Mouse (Mus musculus) hindbrain, embryonic 16.5 days (tissue): Measurements from ENCODE around the gene Gm10073. TPM values are rescaled to one million over a fixed set of nuclear protein-coding genes. Genes with fewer than 3 reads are reported as not detected.
A peak's percentile ranks its signal among the peaks of the same experiment; 100 is the strongest.

Experiments
- ATAC-seq: fragments of 200-750 bp; cut with Nextera tagmentation; 2 replicates; pipeline ENCODE4 v1.8.0; 2017; ENCODE audit warnings: moderate TSS enrichment, moderate library complexity
- H3K27ac ChIP-seq: fragments of 300-500 bp; sonication (generic); 2 replicates; pipeline ENCODE4 v1.5.1; 2014; ENCODE audit warnings: low read depth, mild to moderate bottlenecking, control low read depth, low read length, moderate library complexity
- H3K27me3 ChIP-seq: fragments of 300-500 bp; sonication (generic); replicated peaks from 2 replicates; pipeline ENCODE4 v1.6.1; 2014; ENCODE audit warnings: low read length; ENCODE audit not compliant: control insufficient read depth, insufficient read depth
- H3K36me3 ChIP-seq: fragments of 300-500 bp; sonication (generic); 2 replicates; pipeline ENCODE4 v1.6.1; 2014; ENCODE audit warnings: mild to moderate bottlenecking, low read length, moderate library complexity, mixed read lengths; ENCODE audit not compliant: control insufficient read depth, insufficient read depth
- H3K4me1 ChIP-seq: fragments of 300-500 bp; sonication (generic); 2 replicates; pipeline ENCODE4 v1.6.1; 2014; ENCODE audit warnings: low read depth, low read length; ENCODE audit not compliant: control insufficient read depth, insufficient read depth
- H3K4me2 ChIP-seq: fragments of 300-500 bp; sonication (generic); 2 replicates; pipeline ENCODE4 v1.6.1; 2014; ENCODE audit warnings: mild to moderate bottlenecking, low read length, control low read depth, moderate library complexity
- H3K4me3 ChIP-seq: fragments of 300-500 bp; sonication (generic); 2 replicates; pipeline ENCODE4 v1.5.1; 2014; ENCODE audit warnings: mild to moderate bottlenecking, low read length, control low read depth, moderate library complexity
- H3K9ac ChIP-seq: fragments of 300-500 bp; sonication (generic); 2 replicates; pipeline ENCODE4 v1.6.1; 2014; ENCODE audit warnings: low read depth, mild to moderate bottlenecking, control low read depth, low read length, moderate library complexity
- H3K9me3 ChIP-seq: fragments of 300-500 bp; sonication (generic); 2 replicates; pipeline ENCODE4 v1.6.1; 2014; ENCODE audit warnings: mild to moderate bottlenecking, low read length, moderate library complexity; ENCODE audit not compliant: control insufficient read depth
- WGBS: fragments of 180-500 bp; shearing (Covaris S2); extraction: QIAGEN DNeasy Blood & Tissue Kit; methylation state at CpG from one replicate; pipeline ENCODE4 v1.1.7; 2014; 5-methylcytosine and 5-hydroxymethylcytosine counted together
- polyA plus RNA-seq: library from polyadenylated mRNA; unstranded; fragments of >200 nt; fragmentation: Nextera tagmentation; extraction: Ambion mirVana; gene quantifications from 2 replicates; pipeline ENCODE4 v1.2.1, GENCODE M21; 2015

Gm10073 gene
- polyA plus RNA-seq, 1 experiment from 2014 or later, result 12.5 TPM

DNA sequence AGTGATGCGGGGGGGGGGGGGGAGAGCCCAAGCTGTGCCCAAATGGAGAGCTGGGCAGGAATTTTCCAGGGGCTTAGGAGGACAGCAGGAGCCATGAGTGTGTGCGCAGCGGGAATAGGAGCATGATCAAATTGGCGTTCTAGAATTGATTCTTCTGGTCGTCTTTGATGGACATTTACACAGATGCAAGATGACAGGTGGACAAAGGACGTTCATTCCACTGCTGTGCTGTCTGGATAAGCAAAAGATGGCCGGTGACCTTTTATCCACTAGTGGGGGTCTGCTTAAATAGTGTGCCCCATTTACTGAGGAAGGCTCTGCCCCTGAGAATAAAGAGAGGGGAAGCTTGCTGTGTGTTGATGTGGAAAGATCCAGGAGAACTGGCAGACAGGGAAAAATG, 4.3 kb downstream of the Gm10073 start:
- H3K27ac ChIP-seq, result no peak overlapping the region
- 33% methylated on average over 7 of the region's 7 CpGs for WGBS
- no peak overlapping the region for H3K4me2 ChIP-seq
- no peaks in the 10 kb centered on the region for H3K27me3 ChIP-seq
- no peaks in the 10 kb centered on the region for H3K36me3 ChIP-seq
- ATAC-seq, result no peak
- no peak overlapping the region for H3K9ac ChIP-seq
- no peaks in the 10 kb centered on the region for H3K4me1 ChIP-seq
- no peaks in the 10 kb centered on the region for H3K9me3 ChIP-seq
- H3K4me3 ChIP-seq, result no peak overlapping the region

DNA sequence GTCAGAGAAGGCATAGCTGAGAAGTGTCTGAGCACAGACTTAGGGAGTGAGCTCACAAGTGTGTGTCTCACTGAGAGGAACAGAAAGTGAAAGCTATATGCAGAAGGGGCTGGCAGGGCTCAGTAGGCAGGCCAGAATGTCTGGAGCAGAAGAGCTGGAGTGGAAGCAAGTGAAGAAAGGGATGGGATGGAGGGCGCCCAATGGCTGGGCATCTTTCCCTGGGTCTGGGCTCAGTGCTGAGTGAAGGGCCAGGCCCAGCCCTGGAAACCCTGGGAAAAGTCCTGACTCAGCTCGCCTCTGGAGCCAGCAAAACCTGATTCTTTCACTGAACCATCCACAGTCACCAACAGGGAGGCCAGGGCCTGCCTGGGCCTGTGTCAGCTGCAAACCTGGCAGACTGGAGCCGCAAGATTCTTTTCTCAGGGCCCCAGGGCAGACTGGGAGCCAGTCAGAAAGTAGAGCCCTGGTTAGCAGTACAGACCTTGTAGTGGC, 9.5 kb downstream of the Gm10073 start:
- WGBS, result 78% methylated on average over 3 of the region's 3 CpGs
- H3K4me3 ChIP-seq, result no peak overlapping the region
- ATAC-seq, result no peak
- peak overlapping the region; percentile 15; the same call in 1 of the 2 replicates for H3K9ac ChIP-seq
- H3K4me1 ChIP-seq, result peaks cover 3% of the 10 kb centered on the region; the same call in 1 of the 2 replicates
- H3K4me2 ChIP-seq, result no peak overlapping the region
- no peak overlapping the region for H3K27ac ChIP-seq
- H3K27me3 ChIP-seq, result no peaks in the 10 kb centered on the region; the same call in 1 of the 2 replicates
- H3K9me3 ChIP-seq, result no peaks in the 10 kb centered on the region
- no peaks in the 10 kb centered on the region for H3K36me3 ChIP-seq

DNA sequence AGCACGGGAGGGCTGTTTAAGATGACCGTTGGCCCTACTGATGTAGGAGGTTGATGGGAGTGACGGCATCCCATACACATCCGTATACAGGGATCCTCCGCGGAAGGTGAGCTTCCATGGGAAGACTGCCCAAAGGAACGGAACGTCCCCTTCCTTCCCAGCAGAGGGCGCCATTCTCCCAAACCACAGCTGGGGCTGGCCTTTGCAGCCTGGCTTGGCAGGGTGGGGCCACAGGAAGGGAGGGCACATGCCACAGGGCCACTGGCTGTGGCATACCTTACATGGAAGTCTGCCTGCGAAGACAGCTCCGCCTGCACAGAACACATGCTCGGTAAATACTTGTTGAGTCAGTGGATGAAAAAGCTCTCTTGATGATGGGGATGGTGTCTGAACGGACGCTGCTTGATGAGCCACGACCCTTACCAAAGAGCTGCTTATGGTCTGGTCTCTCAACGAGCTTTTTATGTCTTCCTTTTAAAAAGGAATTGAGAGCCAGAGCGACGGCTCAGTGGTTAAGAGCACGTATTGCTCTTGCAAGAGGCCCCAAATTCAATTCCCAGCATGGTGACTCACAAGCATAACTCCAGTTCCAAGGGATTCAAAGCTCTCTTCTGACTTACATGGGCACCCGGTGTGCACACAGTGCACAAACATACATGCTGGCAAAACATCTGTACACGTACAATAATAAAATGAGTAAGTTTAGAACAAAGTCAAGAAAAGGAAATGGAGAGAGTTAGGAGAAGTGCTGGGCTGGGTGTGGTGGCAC, 12.0 kb downstream of the Gm10073 start:
- Histone ChIP-seq H3K4me3 (no peak overlapping the region), H3K4me2 (no peak overlapping the region)

DNA sequence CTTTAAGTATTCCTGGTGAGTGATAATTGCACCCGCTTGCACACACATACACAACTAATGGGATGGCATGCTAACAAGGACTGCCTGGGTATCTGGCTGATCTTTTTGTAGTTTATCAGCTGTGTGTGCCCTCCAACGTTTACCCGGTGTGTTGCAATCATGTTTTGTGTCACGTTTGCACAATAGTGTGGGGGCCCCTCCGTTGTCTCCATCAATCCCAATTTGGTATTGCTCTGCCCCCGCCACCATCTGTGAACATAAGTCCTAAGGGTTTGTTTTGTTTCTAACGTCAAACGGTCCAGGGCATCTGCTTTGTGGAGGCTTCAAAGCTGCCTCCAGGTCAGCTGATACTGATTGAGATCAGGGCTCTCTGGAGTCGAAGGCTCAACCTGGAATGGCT, 13.4 kb downstream of the Gm10073 start:
- Histone ChIP-seq H3K9me3 (peaks cover 4% of the 10 kb centered on the region; the same call in 1 of the 2 replicates), H3K4me2 (no peak overlapping the region), H3K4me3 (no peak overlapping the region), H3K9ac (no peak overlapping the region), H3K27me3 (no peaks in the 10 kb centered on the region; the same call in 1 of the 2 replicates), H3K27ac (no peak overlapping the region), H3K4me1 (peaks cover 3% of the 10 kb centered on the region; the same call in 1 of the 2 replicates), H3K36me3 (no peaks in the 10 kb centered on the region)
- WGBS, result 62% methylated on average over 9 of the region's 9 CpGs
- no peak for ATAC-seq

More for the DNA sequence above, 12.0 kb downstream of the Gm10073 start:
- H3K27ac ChIP-seq, result no peak overlapping the region
- 29% methylated on average over 20 of the region's 21 CpGs for WGBS
- H3K9me3 ChIP-seq, result peaks cover 4% of the 10 kb centered on the region; the same call in 1 of the 2 replicates
- no peak overlapping the region for H3K9ac ChIP-seq
- no peaks in the 10 kb centered on the region for H3K36me3 ChIP-seq
- peaks cover 3% of the 10 kb centered on the region; the same call in 1 of the 2 replicates for H3K4me1 ChIP-seq
- ATAC-seq, result no peak
- no peaks in the 10 kb centered on the region; the same call in 1 of the 2 replicates for H3K27me3 ChIP-seq

DNA sequence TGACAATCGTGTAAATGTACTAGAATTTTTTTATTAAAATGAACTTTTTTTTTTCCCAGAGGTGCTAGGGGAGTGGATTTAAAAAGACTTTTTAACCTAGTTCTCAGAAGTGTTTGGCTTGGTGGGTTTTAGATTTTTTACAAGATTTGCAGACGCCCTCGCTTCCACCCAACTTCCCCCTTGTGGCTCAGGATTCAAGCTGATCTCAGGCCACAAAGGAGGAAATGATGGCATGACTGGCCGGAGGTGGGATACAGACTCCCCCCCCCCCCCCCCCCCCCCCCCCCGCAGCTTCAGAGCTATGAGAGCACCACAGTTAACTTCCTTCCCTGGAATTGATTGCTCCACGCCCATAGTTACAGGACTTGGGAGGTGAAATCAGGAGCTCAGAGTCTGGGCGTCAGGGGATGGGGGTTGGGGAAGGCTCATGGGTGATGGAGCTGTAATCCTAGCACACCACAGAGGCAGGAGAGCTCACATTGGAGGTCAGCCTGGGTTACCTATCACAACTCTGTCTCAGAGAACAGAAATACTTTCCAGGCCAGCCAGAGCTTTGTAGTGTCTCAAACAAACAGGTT, 17.1 kb downstream of the Gm10073 start:
- Histone ChIP-seq H3K27ac (no peak overlapping the region), H3K27me3 (no peaks in the 10 kb centered on the region), H3K4me2 (no peak overlapping the region), H3K9me3 (peaks cover 4% of the 10 kb centered on the region; the same call in 1 of the 2 replicates), H3K36me3 (no peaks in the 10 kb centered on the region), H3K4me1 (peaks cover 1% of the 10 kb centered on the region; the same call in 1 of the 2 replicates), H3K4me3 (no peak overlapping the region), H3K9ac (no peak overlapping the region)
- no peak for ATAC-seq
- 76% methylated on average over 6 of the region's 7 CpGs for WGBS

DNA sequence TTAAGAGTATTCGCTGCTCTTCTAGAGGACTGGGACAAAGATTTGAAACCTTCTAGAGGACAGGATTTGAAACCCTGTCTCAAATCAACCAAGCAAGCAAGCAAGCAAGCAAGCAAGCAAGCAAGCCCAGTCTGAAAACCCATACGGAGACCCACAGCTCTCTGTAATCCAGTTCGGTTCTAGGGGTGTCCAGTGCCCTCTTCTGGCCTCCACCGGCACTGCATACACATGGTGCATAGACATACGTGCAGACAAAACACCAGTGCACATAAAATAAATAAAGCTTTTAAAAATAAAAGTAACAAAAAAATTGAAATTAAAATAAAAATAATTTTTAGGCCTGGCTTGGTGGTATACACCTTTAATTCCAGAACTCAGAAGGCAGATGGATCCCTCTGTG, 19.2 kb downstream of the Gm10073 start:
- no peak overlapping the region for H3K4me3 ChIP-seq

DNA sequence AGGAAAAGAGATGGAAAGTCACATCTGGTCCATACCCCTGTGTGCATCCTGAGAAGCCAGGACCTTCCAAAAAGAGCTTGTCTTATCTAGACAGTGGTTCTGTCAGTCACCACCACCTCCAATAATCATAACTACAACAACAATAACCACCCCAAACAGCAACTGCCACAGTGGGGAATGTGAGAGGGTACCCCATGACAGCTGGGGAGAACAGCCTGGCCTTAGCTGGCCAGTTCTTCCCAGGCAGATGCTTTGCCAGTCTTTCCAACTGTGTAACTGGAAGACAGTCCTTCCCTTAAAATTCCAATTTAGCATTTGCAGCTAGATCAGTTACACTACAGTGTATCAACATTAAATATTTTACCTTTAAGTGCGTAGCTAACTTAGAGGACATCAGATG, 22.4 kb downstream of the Gm10073 start:
- Histone ChIP-seq H3K27me3 (no peaks in the 10 kb centered on the region), H3K9ac (no peak overlapping the region), H3K9me3 (no peaks in the 10 kb centered on the region), H3K36me3 (no peaks in the 10 kb centered on the region), H3K4me3 (no peak overlapping the region), H3K4me1 (no peaks in the 10 kb centered on the region), H3K4me2 (no peak overlapping the region), H3K27ac (no peak overlapping the region)
- WGBS, result 93% methylated on average over 1 of the region's 1 CpGs
- ATAC-seq, result no peak

More for the DNA sequence above, 19.2 kb downstream of the Gm10073 start:
- Histone ChIP-seq H3K9ac (no peak overlapping the region), H3K4me2 (no peak overlapping the region), H3K27ac (no peak overlapping the region), H3K9me3 (peaks cover 4% of the 10 kb centered on the region; the same call in 1 of the 2 replicates), H3K36me3 (no peaks in the 10 kb centered on the region), H3K27me3 (no peaks in the 10 kb centered on the region), H3K4me1 (no peaks in the 10 kb centered on the region)
- WGBS, result 94% methylated on average over 5 of the region's 5 CpGs
- no peak for ATAC-seq

DNA sequence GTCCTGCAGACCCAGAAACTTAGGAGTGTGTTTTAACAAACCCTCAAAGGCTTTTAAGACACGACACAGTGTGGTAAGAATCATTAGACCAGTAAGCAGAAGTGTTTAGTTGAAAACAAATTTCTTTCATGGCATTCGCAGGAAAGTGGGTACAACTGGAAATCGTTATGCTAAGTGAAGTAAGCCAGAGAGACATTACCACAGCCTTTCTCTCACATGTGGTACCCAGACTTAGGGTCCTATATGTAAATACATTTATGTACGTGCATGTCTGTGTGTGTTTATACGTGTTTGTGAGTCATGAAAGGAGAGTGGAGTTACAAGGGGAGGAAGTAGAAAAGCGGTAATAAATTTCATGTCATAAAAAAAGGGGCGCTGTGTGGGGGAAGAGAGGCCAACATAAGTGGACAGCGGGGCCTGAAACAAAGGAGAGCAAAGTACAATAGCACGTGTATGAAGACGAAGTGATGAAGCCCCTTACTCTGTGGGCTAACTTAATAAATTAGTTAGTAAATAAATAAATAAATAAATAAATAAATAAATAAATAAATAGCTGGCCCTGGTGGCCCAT, 24.8 kb downstream of the Gm10073 start:
- 88% methylated on average over 10 of the region's 10 CpGs for WGBS
- no peak for ATAC-seq
- Histone ChIP-seq H3K27ac (no peak overlapping the region), H3K4me3 (no peak overlapping the region), H3K9me3 (no peaks in the 10 kb centered on the region), H3K27me3 (no peaks in the 10 kb centered on the region), H3K4me2 (no peak overlapping the region), H3K4me1 (no peaks in the 10 kb centered on the region), H3K9ac (no peak overlapping the region), H3K36me3 (no peaks in the 10 kb centered on the region)

DNA sequence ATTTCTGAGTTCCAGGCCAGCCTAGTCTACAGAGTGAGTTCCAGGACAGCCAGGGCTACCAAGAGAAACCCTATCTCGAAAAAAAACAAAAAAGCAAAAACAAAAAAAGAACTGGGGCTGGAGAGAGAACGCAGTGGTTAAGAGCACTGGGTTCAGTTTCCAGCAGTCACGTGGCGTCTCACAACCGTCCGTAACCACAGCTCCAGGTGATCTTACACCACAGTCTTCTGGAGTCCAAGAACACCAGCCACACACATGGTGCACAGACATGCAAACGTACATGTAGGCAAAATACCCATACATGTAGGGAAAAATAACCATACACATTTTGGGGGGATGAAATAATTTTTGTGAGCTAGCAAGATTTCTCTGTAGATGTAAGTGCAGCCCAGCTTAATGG, 26.5 kb downstream of the Gm10073 start:
- WGBS, result 90% methylated on average over 7 of the region's 7 CpGs
- ATAC-seq, result no peak

More for the DNA sequence above, 26.5 kb downstream of the Gm10073 start:
- no peaks in the 10 kb centered on the region for H3K27me3 ChIP-seq
- no peak overlapping the region for H3K9ac ChIP-seq
- no peaks in the 10 kb centered on the region for H3K9me3 ChIP-seq
- H3K4me3 ChIP-seq, result no peak overlapping the region
- H3K27ac ChIP-seq, result no peak overlapping the region
- no peaks in the 10 kb centered on the region for H3K36me3 ChIP-seq
- H3K4me1 ChIP-seq, result no peaks in the 10 kb centered on the region
- H3K4me2 ChIP-seq, result no peak overlapping the region
